Mouse (Mus musculus) cerebellum, postnatal 14 days (tissue): Measurements from ENCODE around the gene Crtac1.

ENCODE experiments used
- DNase-seq, 2 experiments: peaks; one replicate each; pipeline ENCODE4 v3.0.0; 2021; ENCODE audit warnings: mixed read lengths in 2 of 2

The Crtac1 gene

GRCm38 (mm10) chr19:42415042-42415441 lies 16.5 kb downstream of the Crtac1 start:
- DNase-seq: peak; percentile 42 to 48

GRCm38 (mm10) chr19:42409856-42410255 lies 21.7 kb downstream of the Crtac1 start:
- DNase-seq: no peak

- no peak for DNase-seq
These were observed 22.4 kb downstream of the Crtac1 start for GRCm38 (mm10) chr19:42409226-42409625.

GRCm38 (mm10) chr19:42404364-42404763 lies 27.2 kb downstream of the Crtac1 start:
- DNase-seq: peak in 1 of 2 experiments; percentile 53

GRCm38 (mm10) chr19:42399974-42400373 lies 31.6 kb downstream of the Crtac1 start:
- DNase-seq: no peak

- DNase-seq: peak in 1 of 2 experiments; percentile 61
These were observed 34.3 kb downstream of the Crtac1 start for GRCm38 (mm10) chr19:42397281-42397680.

GRCm38 (mm10) chr19:42394848-42395534 lies 36.6 kb downstream of the Crtac1 start:
- DNase-seq: no peak

GRCm38 (mm10) chr19:42393920-42394319 lies 37.7 kb downstream of the Crtac1 start:
- DNase-seq: peak; percentile 48 to 49

GRCm38 (mm10) chr19:42392094-42392493 lies 39.5 kb downstream of the Crtac1 start:
- DNase-seq: no peak

- no peak for DNase-seq
These were observed 42.0 kb downstream of the Crtac1 start for GRCm38 (mm10) chr19:42389574-42389973.

GRCm38 (mm10) chr19:42384981-42385598 lies 46.5 kb downstream of the Crtac1 start:
- DNase-seq: peak; percentile 26 to 43

- DNase-seq: peak; percentile 37 to 63
These were observed 50.6 kb downstream of the Crtac1 start for GRCm38 (mm10) chr19:42380981-42381373.

- DNase-seq: peak; percentile 41 to 48
These were observed 51.1 kb downstream of the Crtac1 start for GRCm38 (mm10) chr19:42380321-42380980.

- peak in 1 of 2 experiments; percentile 39 for DNase-seq
These were observed 51.8 kb downstream of the Crtac1 start for GRCm38 (mm10) chr19:42379798-42380197.

- DNase-seq: no peak
These were observed 54.4 kb downstream of the Crtac1 start for GRCm38 (mm10) chr19:42377206-42377605.

GRCm38 (mm10) chr19:42363551-42363950 lies 68.0 kb downstream of the Crtac1 start:
- no peak for DNase-seq

- no peak for DNase-seq
These were observed 73.2 kb downstream of the Crtac1 start for GRCm38 (mm10) chr19:42358406-42358805.

- peak in 1 of 2 experiments; percentile 8 for DNase-seq
These were observed 74.7 kb downstream of the Crtac1 start for GRCm38 (mm10) chr19:42356854-42357253.

GRCm38 (mm10) chr19:42355476-42355875 lies 76.1 kb downstream of the Crtac1 start:
- no peak for DNase-seq

GRCm38 (mm10) chr19:42341183-42341582 lies 90.4 kb downstream of the Crtac1 start:
- peak; percentile 60 to 73 for DNase-seq

GRCm38 (mm10) chr19:42332081-42332736 lies 99.4 kb downstream of the Crtac1 start:
- peak; percentile 42 to 75 for DNase-seq

- DNase-seq: no peak
These were observed 100.1 kb downstream of the Crtac1 start for GRCm38 (mm10) chr19:42331446-42331845.

- peak; percentile 36 to 45 for DNase-seq
These were observed 103.4 kb downstream of the Crtac1 start for GRCm38 (mm10) chr19:42328160-42328559.
